Mouse (Mus musculus): ENCODE results near the gene Rpl3.

Rpl3 gene

GRCm38 (mm10) chr15:80080711-80081615 lies 10.7 kb downstream of the Rpl3 start:
- peaks cover 67% of the 10 kb centered on the region for H3K36me3 ChIP-seq (ENCODE audit: insufficient read depth, low read length)
- no peaks in the 10 kb centered on the region for H3K27me3 ChIP-seq (ENCODE audit: insufficient read depth, low read length)
- H3K4me3 ChIP-seq (replicated peaks; ENCODE audit: low read length) = peak overlapping the region; percentile 97
- H3K4me1 ChIP-seq (replicated peaks; ENCODE audit: low read depth, low read length) = peaks cover 37% of the 10 kb centered on the region
- H3K9me3 ChIP-seq (ENCODE audit: low read length) = no peaks in the 10 kb centered on the region
- TF ChIP-seq POU5F1 (IDR thresholded peaks at IDR 0.05; ENCODE audit: borderline replicate concordance, low read length) (no peak), CTCF (conservative IDR thresholded peaks at IDR 0.05; ENCODE audit: low read length) (peak; percentile 51)

- TF ChIP-seq CTCF (conservative IDR thresholded peaks at IDR 0.05; ENCODE audit: low read length) (no peak), POU5F1 (IDR thresholded peaks at IDR 0.05; ENCODE audit: borderline replicate concordance, low read length) (no peak), NANOG (IDR thresholded peaks at IDR 0.05; ENCODE audit: borderline replicate concordance, low read length) (no peak)
- Histone ChIP-seq H3K36me3 (ENCODE audit: insufficient read depth, low read length) (peaks cover 67% of the 10 kb centered on the region), H3K4me3 (replicated peaks; ENCODE audit: low read length) (peak overlapping the region; percentile 97), H3K27me3 (ENCODE audit: insufficient read depth, low read length) (no peaks in the 10 kb centered on the region), H3K9me3 (ENCODE audit: low read length) (no peaks in the 10 kb centered on the region), H3K4me1 (replicated peaks; ENCODE audit: low read depth, low read length) (peaks cover 45% of the 10 kb centered on the region)
These were observed 11.7 kb downstream of the Rpl3 start for GRCm38 (mm10) chr15:80079954-80080353.

GRCm38 (mm10) chr15:80079129-80079668 lies 12.5 kb downstream of the Rpl3 start:
- Histone ChIP-seq H3K36me3 (ENCODE audit: insufficient read depth, low read length) (peaks cover 67% of the 10 kb centered on the region), H3K4me3 (replicated peaks; ENCODE audit: low read length) (peak overlapping the region; percentile 97), H3K27me3 (ENCODE audit: insufficient read depth, low read length) (no peaks in the 10 kb centered on the region), H3K9me3 (ENCODE audit: low read length) (no peaks in the 10 kb centered on the region), H3K4me1 (replicated peaks; ENCODE audit: low read depth, low read length) (peaks cover 40% of the 10 kb centered on the region)
- TF ChIP-seq NANOG (IDR thresholded peaks at IDR 0.05; ENCODE audit: borderline replicate concordance, low read length) (no peak), CTCF (conservative IDR thresholded peaks at IDR 0.05; ENCODE audit: low read length) (no peak), POU5F1 (IDR thresholded peaks at IDR 0.05; ENCODE audit: borderline replicate concordance, low read length) (no peak)

- no peaks in the 10 kb centered on the region for H3K27me3 ChIP-seq (ENCODE audit: insufficient read depth, low read length)
- peaks cover 67% of the 10 kb centered on the region for H3K36me3 ChIP-seq (ENCODE audit: insufficient read depth, low read length)
- TF ChIP-seq CTCF (conservative IDR thresholded peaks at IDR 0.05; ENCODE audit: low read length) (no peak), POU5F1 (IDR thresholded peaks at IDR 0.05; ENCODE audit: borderline replicate concordance, low read length) (no peak), NANOG (IDR thresholded peaks at IDR 0.05; ENCODE audit: borderline replicate concordance, low read length) (no peak)
- H3K4me1 ChIP-seq (replicated peaks; ENCODE audit: low read depth, low read length) = peaks cover 39% of the 10 kb centered on the region
- H3K4me3 ChIP-seq (replicated peaks; ENCODE audit: low read length) = peak overlapping the region; percentile 97
- no peaks in the 10 kb centered on the region for H3K9me3 ChIP-seq (ENCODE audit: low read length)
These were observed 13.4 kb downstream of the Rpl3 start for GRCm38 (mm10) chr15:80078058-80078814.

- Histone ChIP-seq H3K9me3 (ENCODE audit: low read length) (no peaks in the 10 kb centered on the region), H3K36me3 (ENCODE audit: insufficient read depth, low read length) (peaks cover 52% of the 10 kb centered on the region), H3K4me1 (replicated peaks; ENCODE audit: low read depth, low read length) (peaks cover 53% of the 10 kb centered on the region), H3K4me3 (replicated peaks; ENCODE audit: low read length) (no peak overlapping the region), H3K27me3 (ENCODE audit: insufficient read depth, low read length) (no peaks in the 10 kb centered on the region)
- TF ChIP-seq POU5F1 (IDR thresholded peaks at IDR 0.05; ENCODE audit: borderline replicate concordance, low read length) (no peak), CTCF (conservative IDR thresholded peaks at IDR 0.05; ENCODE audit: low read length) (peak; percentile 70)
These were observed 15.1 kb downstream of the Rpl3 start for GRCm38 (mm10) chr15:80076338-80077136.

GRCm38 (mm10) chr15:80075733-80076337 lies 15.8 kb downstream of the Rpl3 start:
- Histone ChIP-seq H3K36me3 (ENCODE audit: insufficient read depth, low read length) (peaks cover 45% of the 10 kb centered on the region), H3K4me1 (replicated peaks; ENCODE audit: low read depth, low read length) (peaks cover 57% of the 10 kb centered on the region), H3K27me3 (ENCODE audit: insufficient read depth, low read length) (no peaks in the 10 kb centered on the region), H3K9me3 (ENCODE audit: low read length) (no peaks in the 10 kb centered on the region), H3K4me3 (replicated peaks; ENCODE audit: low read length) (no peak overlapping the region)
- no peak for TF ChIP-seq POU5F1 (IDR thresholded peaks at IDR 0.05; ENCODE audit: borderline replicate concordance, low read length)
- no peak for TF ChIP-seq NANOG (IDR thresholded peaks at IDR 0.05; ENCODE audit: borderline replicate concordance, low read length)

GRCm38 (mm10) chr15:80075374-80075694 lies 16.3 kb downstream of the Rpl3 start:
- no peak overlapping the region for H3K4me3 ChIP-seq (replicated peaks; ENCODE audit: low read length)
- peaks cover 60% of the 10 kb centered on the region for H3K4me1 ChIP-seq (replicated peaks; ENCODE audit: low read depth, low read length)
- peaks cover 40% of the 10 kb centered on the region for H3K36me3 ChIP-seq (ENCODE audit: insufficient read depth, low read length)
- H3K9me3 ChIP-seq (ENCODE audit: low read length) = no peaks in the 10 kb centered on the region
- TF ChIP-seq NANOG (IDR thresholded peaks at IDR 0.05; ENCODE audit: borderline replicate concordance, low read length) (no peak), POU5F1 (IDR thresholded peaks at IDR 0.05; ENCODE audit: borderline replicate concordance, low read length) (no peak)
- H3K27me3 ChIP-seq (ENCODE audit: insufficient read depth, low read length) = no peaks in the 10 kb centered on the region
